Mouse (Mus musculus): ENCODE measurements around the gene Ttll13.
A peak's percentile ranks its signal among the peaks of the same experiment; 100 is the strongest.

Gene Ttll13

DNA sequence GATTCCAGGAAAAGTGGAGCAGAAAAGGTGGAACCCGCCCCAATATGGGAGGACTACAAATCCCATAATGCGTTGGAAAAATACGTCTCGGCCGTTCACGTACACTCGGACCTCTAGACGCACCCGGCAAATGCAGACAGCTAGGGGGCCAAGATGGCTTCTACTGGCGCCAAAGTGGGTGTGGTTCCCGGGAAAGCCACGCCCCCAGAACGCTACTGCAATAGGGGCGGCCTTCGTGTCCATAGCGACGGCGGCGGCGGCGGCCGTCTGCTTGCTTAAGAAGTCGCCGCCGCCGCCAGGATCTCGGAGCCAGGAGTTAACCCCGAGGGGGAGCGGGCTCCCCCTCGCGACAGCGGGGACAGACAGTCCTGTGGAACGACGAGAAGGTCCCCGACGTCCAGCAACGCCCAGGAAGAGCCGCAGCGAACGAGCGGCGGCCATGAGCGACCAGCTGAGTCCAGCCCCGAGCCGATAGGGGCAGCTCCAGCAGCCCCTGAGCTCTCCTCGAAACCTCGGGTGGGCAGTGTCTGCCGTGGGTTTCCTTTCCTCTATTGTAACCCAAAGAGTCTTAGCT lies at the start of gene Ttll13:
Gene Ttll13 (plus strand): TSS at position 229 of the 574 bp plus-strand sequence.
- DNase-seq (ENCODE audit: low spot score), result peak; percentile 91

DNA sequence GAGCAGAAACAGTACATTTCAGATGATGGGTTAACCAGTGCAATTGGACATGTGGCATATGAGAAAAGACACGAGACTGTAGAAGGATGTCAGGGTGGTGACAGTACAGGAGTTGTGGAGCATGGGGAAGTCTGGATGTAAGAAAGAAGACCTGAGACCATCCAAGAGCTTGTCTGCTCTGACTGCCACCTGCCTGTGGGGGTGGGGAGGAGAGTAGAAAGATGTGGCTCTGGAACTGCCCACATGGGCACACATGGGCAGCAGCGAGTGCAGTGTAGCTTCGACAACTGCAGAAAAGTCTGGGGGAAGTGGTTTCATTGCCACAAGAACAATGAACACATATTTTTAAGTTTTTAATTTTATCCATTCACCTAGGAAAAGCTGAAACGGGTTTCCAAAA lies 48.8 kb upstream of the Ttll13 start:
- DNase-seq (ENCODE audit: low spot score), result no peak

GRCm38 (mm10) chr7:80197941-80198778 lies 48.0 kb upstream of the Ttll13 start:
- DNase-seq (ENCODE audit: low spot score), result peak; percentile 49

DNA sequence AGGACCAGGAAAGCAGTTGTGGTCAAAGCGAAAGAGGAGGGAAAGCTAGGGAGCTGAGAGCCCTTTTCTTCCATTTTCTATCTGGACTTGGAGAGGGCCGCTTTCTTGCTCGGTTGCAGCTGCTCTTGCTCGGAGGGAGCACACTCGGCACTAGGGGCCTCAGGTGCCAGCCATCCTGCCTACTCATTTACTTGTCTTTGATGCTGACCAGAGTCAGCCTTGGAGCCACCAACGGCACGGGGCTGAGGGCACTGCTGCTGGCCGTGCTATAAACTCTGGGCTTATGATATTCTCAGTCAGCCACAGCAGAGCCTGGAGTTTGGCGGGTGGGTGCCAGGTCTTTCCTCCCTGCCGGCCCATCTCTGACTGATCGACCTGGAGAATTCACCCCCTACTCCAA lies 47.3 kb upstream of the Ttll13 start:
- no peak for DNase-seq (ENCODE audit: low spot score)

- no peak for DNase-seq (ENCODE audit: low spot score)
Measured at GRCm38 (mm10) chr7:80199286-80199685, 46.9 kb upstream of the Ttll13 start.

- no peak for DNase-seq (ENCODE audit: low spot score)
Measured at GRCm38 (mm10) chr7:80199851-80200587, 46.2 kb upstream of the Ttll13 start.

GRCm38 (mm10) chr7:80200588-80200945 lies 45.6 kb upstream of the Ttll13 start:
- no peak for DNase-seq (ENCODE audit: low spot score)

DNA sequence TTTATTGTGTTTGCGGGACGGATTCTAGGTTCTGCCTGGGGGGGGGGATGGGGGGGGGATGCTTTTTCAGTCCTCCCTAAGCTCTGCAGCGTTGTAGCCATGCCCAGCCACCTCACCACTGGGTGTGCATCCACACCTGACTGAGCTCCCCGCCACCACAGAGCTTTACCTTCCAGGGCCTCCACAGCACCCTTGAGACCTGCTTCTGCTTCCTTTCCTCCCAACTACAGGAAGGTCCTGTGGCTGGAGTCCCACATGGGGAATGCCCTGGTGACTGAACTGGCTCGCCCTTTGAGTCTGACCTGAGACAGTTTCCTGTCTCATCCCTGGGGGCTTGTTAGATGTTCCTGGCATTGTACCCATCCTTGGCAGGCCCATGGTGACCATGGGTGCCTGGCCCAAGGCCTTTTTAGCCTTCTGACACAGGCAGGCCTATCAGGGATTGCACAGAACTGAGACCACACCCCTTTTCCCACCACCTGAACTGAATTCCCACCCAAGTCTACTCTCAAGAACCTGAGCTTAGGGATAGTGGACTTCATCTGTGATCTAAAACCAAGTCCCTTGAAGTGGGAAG lies 45.1 kb upstream of the Ttll13 start:
- DNase-seq (ENCODE audit: low spot score), result no peak

GRCm38 (mm10) chr7:80201888-80202540 lies 44.2 kb upstream of the Ttll13 start:
- no peak for DNase-seq (ENCODE audit: low spot score)

DNA sequence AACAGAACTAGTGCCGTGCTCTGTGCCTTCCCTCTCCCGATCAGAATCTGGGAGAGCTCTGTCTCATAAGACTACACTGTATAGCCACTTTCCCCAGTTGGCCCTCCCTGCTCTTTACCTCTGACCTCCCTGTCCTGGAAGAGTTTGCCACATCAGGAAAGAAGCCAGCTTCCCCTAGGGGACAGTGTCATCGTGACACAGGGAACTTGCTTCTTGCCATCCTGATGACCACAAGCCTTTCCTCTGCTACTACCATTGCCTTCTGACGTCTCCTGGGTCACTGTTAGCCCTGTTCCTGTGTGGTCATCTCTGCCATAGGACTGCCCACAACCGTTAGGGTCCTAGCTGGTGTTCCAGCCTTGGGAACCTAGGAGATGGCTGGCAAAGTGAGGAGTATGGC lies 43.2 kb upstream of the Ttll13 start:
- DNase-seq (ENCODE audit: low spot score), result no peak

- DNase-seq (ENCODE audit: low spot score), result no peak
Measured at GRCm38 (mm10) chr7:80203638-80204096, 42.5 kb upstream of the Ttll13 start.

- no peak for DNase-seq (ENCODE audit: low spot score)
Measured at GRCm38 (mm10) chr7:80204362-80204761, 41.8 kb upstream of the Ttll13 start.

DNA sequence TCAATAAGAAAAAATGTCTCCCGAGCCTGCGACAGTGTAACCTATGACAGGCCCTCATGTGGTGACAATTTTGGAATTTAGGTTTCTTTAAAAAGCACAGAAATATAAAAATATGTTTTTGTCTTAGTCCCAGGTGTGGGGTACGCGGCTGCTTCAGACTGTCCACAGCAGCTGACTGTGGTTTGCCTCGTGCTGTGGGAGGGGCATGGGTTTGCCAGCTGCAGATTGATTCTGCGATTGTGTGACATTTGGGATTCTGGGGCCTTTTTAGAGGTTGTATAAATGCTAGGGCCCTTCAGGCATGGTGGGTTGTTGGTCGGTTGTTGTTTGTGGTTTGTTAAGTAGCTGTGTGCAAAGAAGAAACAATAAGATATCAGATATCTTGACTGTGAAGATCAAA lies 41.2 kb upstream of the Ttll13 start:
- DNase-seq (ENCODE audit: low spot score), result no peak

GRCm38 (mm10) chr7:80205705-80206589 lies 40.2 kb upstream of the Ttll13 start:
- no peak for DNase-seq (ENCODE audit: low spot score)

- no peak for DNase-seq (ENCODE audit: low spot score)
Measured at GRCm38 (mm10) chr7:80207314-80207731, 38.9 kb upstream of the Ttll13 start.

- DNase-seq (ENCODE audit: low spot score), result no peak
Measured at GRCm38 (mm10) chr7:80208026-80208642, 38.0 kb upstream of the Ttll13 start.

DNA sequence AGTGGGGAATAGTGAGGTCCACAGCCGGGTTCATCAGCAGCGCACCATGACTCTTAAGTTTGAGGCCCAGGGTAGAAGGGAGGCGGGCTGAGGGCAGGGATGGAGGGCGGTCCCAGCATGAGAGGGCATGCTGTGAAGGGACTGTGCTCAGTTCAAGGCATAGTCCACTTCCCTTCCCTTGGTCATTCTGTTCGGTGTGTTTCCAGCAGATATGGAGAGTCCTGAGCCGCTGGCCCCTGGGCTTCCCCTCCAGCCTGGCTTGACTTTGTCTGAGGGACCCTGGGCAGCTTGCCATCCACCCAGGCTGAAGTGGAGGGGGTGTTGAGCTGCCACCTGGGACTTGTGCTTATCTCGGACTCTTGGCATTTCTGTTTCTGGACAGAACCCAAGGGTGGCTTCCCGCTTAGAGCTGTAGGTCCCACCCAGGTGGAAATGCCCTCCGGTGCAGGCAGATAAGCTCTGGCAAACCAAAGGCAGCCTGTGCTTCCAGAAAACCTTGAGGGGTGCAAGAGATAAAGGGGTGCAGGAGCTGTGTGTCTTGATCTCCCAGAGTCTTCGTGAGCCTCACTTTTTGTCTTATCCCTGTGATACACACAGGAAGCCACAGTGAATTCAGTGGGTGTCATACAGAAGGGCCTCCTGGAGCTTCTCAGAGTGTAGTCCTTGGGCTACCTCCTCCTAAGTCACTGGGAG lies 37.3 kb upstream of the Ttll13 start:
- DNase-seq (ENCODE audit: low spot score), result no peak

GRCm38 (mm10) chr7:80209669-80210068 lies 36.5 kb upstream of the Ttll13 start:
- DNase-seq (ENCODE audit: low spot score), result no peak

DNA sequence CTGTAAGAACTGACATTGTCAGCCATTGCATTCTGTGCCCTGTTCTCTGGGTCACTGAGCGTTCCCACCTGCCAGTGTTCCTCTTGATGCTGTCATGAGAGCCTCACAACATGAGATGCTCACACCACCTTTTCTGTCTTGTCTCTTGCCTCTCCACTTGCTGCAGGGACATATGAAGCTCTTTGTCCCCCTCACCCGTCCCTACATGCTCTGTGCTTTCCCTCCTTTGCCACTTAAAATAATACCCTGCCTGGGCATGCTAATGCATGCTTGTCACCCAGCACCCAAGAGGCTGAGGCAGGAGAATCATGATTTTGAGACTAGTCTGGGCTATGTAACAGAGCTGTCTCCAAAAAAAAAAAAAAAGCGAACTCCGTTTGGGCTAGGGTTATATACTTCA lies 35.2 kb upstream of the Ttll13 start:
- no peak for DNase-seq (ENCODE audit: low spot score)

GRCm38 (mm10) chr7:80213604-80214003 lies 32.6 kb upstream of the Ttll13 start:
- DNase-seq (ENCODE audit: low spot score), result no peak
